Mouse (Mus musculus): ENCODE measurements around the gene Cav2.

DNA sequence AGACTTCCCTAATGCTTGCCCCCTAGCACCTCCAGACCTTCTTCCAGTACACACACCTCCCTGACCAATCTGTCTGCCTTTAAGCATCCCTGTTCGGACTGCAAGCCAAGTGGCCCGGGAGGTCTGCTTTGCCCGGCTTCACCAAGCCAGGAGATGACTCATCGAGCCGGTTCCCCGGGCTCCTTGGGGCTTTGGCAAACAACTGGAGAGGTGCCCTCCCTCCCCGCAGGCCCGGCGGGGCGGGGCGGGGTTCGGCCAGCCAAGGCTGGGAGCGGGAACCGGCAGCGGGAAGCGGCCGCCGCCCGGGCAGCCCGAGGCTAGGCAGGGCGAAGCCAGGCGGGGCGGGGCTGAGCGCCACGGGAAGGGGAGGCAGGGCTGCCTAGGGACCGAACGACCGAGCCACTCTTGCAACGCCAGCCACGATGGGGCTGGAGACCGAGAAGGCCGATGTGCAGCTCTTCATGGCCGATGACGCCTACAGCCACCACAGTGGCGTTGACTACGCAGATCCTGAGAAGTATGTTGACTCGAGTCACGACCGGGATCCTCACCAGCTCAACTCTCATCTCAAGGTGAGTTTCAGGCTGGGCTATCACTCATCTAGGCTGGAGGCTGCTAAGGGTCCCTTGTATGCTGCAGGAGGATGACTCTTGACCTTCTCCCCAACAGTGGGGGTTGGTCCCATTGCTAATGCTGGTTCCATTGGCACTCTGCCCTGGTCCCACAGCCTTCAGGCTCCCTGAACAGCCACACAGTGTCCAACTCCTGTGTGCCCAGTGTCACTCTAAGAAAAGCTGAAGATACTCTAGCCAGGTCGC lies at the start of gene Cav2:
- TF ChIP-seq CTCF (IDR thresholded peaks at IDR 0.05; ENCODE audit: low read depth, low read length), result no peak
- TF ChIP-seq POLR2A (IDR thresholded peaks at IDR 0.05; ENCODE audit: insufficient read depth, low read length), result no peak
- peak; percentile 33; the same call in 1 of the 2 replicates for TF ChIP-seq EP300 (IDR thresholded peaks at IDR 0.05; ENCODE audit: insufficient read depth, low read depth, low read length)
